Mouse (Mus musculus) heart, embryonic 12.5 days (tissue): ENCODE measurements around the gene Fam160a1. TPM values are rescaled to one million over a fixed set of nuclear protein-coding genes. Genes with fewer than 3 reads are reported as not detected.
A peak's percentile ranks its signal among the peaks of the same experiment; 100 is the strongest.

Source experiments
- ATAC-seq: fragments of 200-750 bp; cut with Nextera tagmentation; 2 replicates; pipeline ENCODE4 v1.8.0; 2017; ENCODE audit warnings: moderate TSS enrichment, moderate library complexity; ENCODE audit not compliant: insufficient number of reproducible peaks, low FRiP score
- H3K27ac ChIP-seq: fragments of 300-500 bp; sonication (generic); 2 replicates; pipeline ENCODE4 v1.5.1; 2016; ENCODE audit warnings: mild to moderate bottlenecking, moderate library complexity; ENCODE audit not compliant: poor library complexity, severe bottlenecking
- H3K27me3 ChIP-seq: fragments of 300-500 bp; sonication (generic); replicated peaks from 2 replicates; pipeline ENCODE4 v1.6.1; 2016; ENCODE audit warnings: mild to moderate bottlenecking, moderate library complexity
- H3K36me3 ChIP-seq: fragments of 300-500 bp; sonication (generic); 2 replicates; pipeline ENCODE4 v1.6.1; 2016; ENCODE audit warnings: mild to moderate bottlenecking, moderate library complexity
- H3K4me1 ChIP-seq: fragments of 300-500 bp; sonication (generic); replicated peaks from 2 replicates; pipeline ENCODE4 v1.6.1; 2016; ENCODE audit warnings: mild to moderate bottlenecking
- H3K4me2 ChIP-seq: fragments of 300-500 bp; sonication (generic); 2 replicates; pipeline ENCODE4 v1.6.1; 2016; ENCODE audit warnings: mild to moderate bottlenecking, moderate library complexity
- H3K4me3 ChIP-seq: fragments of 300-500 bp; sonication (generic); 2 replicates; pipeline ENCODE4 v1.5.1; 2016; ENCODE audit warnings: mild to moderate bottlenecking
- H3K9ac ChIP-seq: fragments of 300-500 bp; sonication (generic); 2 replicates; pipeline ENCODE4 v1.6.1; 2016; ENCODE audit warnings: mild to moderate bottlenecking, moderate library complexity
- H3K9me3 ChIP-seq: fragments of 300-500 bp; sonication (generic); replicated peaks from 2 replicates; pipeline ENCODE4 v1.6.1; 2016; ENCODE audit warnings: mild to moderate bottlenecking, moderate library complexity
- WGBS: fragments of 180-500 bp; shearing (Covaris S2); methylation state at CpG from one replicate; pipeline ENCODE4 v1.1.7; 2016; 5-methylcytosine and 5-hydroxymethylcytosine counted together
- polyA plus RNA-seq: library from polyadenylated mRNA; unstranded; fragments of >200 nt; fragmentation: Nextera tagmentation; extraction: Ambion mirVana; gene quantifications from 2 replicates; pipeline ENCODE4 v1.2.1, GENCODE M21; 2016

Gene Fam160a1
- polyA plus RNA-seq, 1 experiment from 2014 or later: 3.3 TPM

- Histone ChIP-seq H3K27ac (no peak overlapping the region), H3K4me1 (peaks cover 6% of the 10 kb centered on the region), H3K36me3 (no peaks in the 10 kb centered on the region), H3K9ac (no peak overlapping the region), H3K4me3 (no peak overlapping the region), H3K4me2 (no peak overlapping the region), H3K9me3 (no peaks in the 10 kb centered on the region), H3K27me3 (no peaks in the 10 kb centered on the region)
- ATAC-seq: peak; percentile 53; the same call in 1 of the 2 replicates
- WGBS: 21% methylated on average over 8 of the region's 8 CpGs
These were observed 106.4 kb downstream of the Fam160a1 start for GRCm38 (mm10) chr3:85710695-85711094.

- Histone ChIP-seq H3K4me3 (no peak overlapping the region), H3K4me2 (no peak overlapping the region), H3K4me1 (peaks cover 15% of the 10 kb centered on the region), H3K36me3 (no peaks in the 10 kb centered on the region), H3K9me3 (no peaks in the 10 kb centered on the region), H3K9ac (no peak overlapping the region), H3K27me3 (no peaks in the 10 kb centered on the region), H3K27ac (no peak overlapping the region)
- 45% methylated on average over 7 of the region's 7 CpGs for WGBS
- no peak for ATAC-seq
These were observed 109.7 kb downstream of the Fam160a1 start for GRCm38 (mm10) chr3:85707421-85707820.

DNA sequence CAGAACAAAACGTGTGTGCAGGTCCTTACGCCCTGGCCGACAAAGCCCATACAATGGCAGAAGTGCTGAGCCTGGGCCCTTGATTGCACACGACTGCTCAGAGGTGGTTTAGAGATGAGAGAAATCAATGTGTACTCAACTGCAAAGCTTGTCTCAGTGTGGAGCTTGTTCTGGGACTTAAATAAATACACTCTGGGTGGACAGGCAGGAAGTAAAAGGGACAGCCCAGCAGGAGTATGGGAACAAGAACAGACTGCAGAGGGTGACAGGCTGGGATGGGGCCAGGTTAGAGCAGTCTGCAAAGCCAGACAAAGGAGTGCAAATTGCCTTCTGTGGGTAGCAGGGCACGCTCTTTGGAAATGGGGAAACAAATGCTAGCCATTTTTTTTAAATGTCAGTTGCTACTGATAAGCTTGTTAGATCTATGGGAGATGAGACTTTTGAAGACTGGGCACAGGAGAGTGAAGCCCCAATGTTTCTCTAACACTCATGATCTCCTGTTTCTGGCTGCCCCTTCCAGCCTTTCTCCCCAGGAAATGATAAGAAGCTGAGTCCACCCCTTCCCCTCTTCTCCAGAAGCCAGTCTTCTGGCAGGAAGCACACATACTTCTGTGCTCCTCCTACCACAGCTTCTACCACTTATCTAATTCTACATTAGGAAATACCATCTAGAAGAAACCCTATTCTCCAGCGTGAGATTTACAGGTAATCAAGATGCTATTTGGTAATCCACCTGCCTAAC, 113.8 kb downstream of the Fam160a1 start:
- Histone ChIP-seq H3K9me3 (no peaks in the 10 kb centered on the region), H3K36me3 (no peaks in the 10 kb centered on the region), H3K4me3 (no peak overlapping the region), H3K27ac (peak overlapping the region; percentile 63), H3K4me1 (peaks cover 9% of the 10 kb centered on the region), H3K9ac (no peak overlapping the region), H3K4me2 (no peak overlapping the region), H3K27me3 (no peaks in the 10 kb centered on the region)
- ATAC-seq: peak; percentile 61; the same call in 1 of the 2 replicates
- WGBS: 41% methylated on average over 6 of the region's 6 CpGs

GRCm38 (mm10) chr3:85698496-85698895, 118.6 kb downstream of the Fam160a1 start:
- WGBS: 82% methylated on average over 4 of the region's 4 CpGs
- H3K4me2 ChIP-seq: no peak overlapping the region
- no peaks in the 10 kb centered on the region for H3K9me3 ChIP-seq
- no peak for ATAC-seq
- no peaks in the 10 kb centered on the region for H3K36me3 ChIP-seq
- H3K9ac ChIP-seq: no peak overlapping the region
- peaks cover 4% of the 10 kb centered on the region for H3K4me1 ChIP-seq
- H3K27ac ChIP-seq: no peak overlapping the region
- H3K4me3 ChIP-seq: no peak overlapping the region
- H3K27me3 ChIP-seq: no peaks in the 10 kb centered on the region

- H3K9me3 ChIP-seq: no peaks in the 10 kb centered on the region
- no peak for ATAC-seq
- no peaks in the 10 kb centered on the region for H3K27me3 ChIP-seq
- H3K36me3 ChIP-seq: no peaks in the 10 kb centered on the region
- no peak overlapping the region for H3K4me2 ChIP-seq
- no peak overlapping the region for H3K27ac ChIP-seq
- no peak overlapping the region for H3K4me3 ChIP-seq
- H3K4me1 ChIP-seq: no peaks in the 10 kb centered on the region
- WGBS: 82% methylated on average over 3 of the region's 3 CpGs
- no peak overlapping the region for H3K9ac ChIP-seq
These were observed 122.0 kb downstream of the Fam160a1 start for GRCm38 (mm10) chr3:85695056-85695455.

GRCm38 (mm10) chr3:85693013-85693412, 124.1 kb downstream of the Fam160a1 start:
- ATAC-seq: no peak
- H3K27ac ChIP-seq: no peak overlapping the region
- no peak overlapping the region for H3K4me2 ChIP-seq
- no peaks in the 10 kb centered on the region for H3K36me3 ChIP-seq
- H3K4me1 ChIP-seq: no peaks in the 10 kb centered on the region
- H3K9ac ChIP-seq: no peak overlapping the region
- no peaks in the 10 kb centered on the region for H3K9me3 ChIP-seq
- no peaks in the 10 kb centered on the region for H3K27me3 ChIP-seq
- no peak overlapping the region for H3K4me3 ChIP-seq
- 38% methylated on average over 3 of the region's 3 CpGs for WGBS

- Histone ChIP-seq H3K9me3 (no peaks in the 10 kb centered on the region), H3K27ac (no peak overlapping the region), H3K36me3 (no peaks in the 10 kb centered on the region), H3K9ac (no peak overlapping the region), H3K4me3 (no peak overlapping the region), H3K4me2 (no peak overlapping the region), H3K27me3 (no peaks in the 10 kb centered on the region), H3K4me1 (no peaks in the 10 kb centered on the region)
- no peak for ATAC-seq
- WGBS: 81% methylated on average over 4 of the region's 4 CpGs
These were observed 126.0 kb downstream of the Fam160a1 start for GRCm38 (mm10) chr3:85691134-85691533.

DNA sequence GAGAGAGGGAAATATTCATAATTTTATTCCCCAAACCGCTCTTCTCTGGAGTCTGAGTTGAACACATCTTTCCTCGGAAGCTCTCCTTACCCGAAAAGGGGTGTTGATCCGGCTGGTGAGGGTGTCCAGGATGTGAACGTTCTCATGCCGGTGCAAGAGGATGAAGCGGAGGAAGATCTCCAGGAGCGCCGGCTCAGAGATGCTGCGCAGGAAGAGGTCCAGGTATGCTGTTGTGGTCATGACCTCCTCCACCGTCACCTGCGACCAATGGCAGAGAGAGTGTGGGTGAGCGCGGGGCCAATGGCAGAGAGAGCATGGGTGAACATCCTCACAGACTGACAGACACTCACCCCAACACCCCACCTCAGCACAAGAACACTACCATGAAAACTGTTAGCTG, 128.8 kb downstream of the Fam160a1 start:
- H3K4me3 ChIP-seq: no peak overlapping the region
- no peaks in the 10 kb centered on the region for H3K9me3 ChIP-seq
- no peaks in the 10 kb centered on the region for H3K27me3 ChIP-seq
- no peak overlapping the region for H3K27ac ChIP-seq
- no peak overlapping the region for H3K9ac ChIP-seq
- ATAC-seq: no peak
- WGBS: 91% methylated on average over 14 of the region's 14 CpGs
- no peaks in the 10 kb centered on the region for H3K36me3 ChIP-seq
- H3K4me1 ChIP-seq: no peaks in the 10 kb centered on the region
- no peak overlapping the region for H3K4me2 ChIP-seq

- Histone ChIP-seq H3K4me1 (peaks cover 4% of the 10 kb centered on the region; the same call in 1 of the 2 replicates), H3K9ac (no peak overlapping the region), H3K27me3 (no peaks in the 10 kb centered on the region), H3K9me3 (no peaks in the 10 kb centered on the region), H3K4me3 (no peak overlapping the region), H3K4me2 (no peak overlapping the region), H3K36me3 (no peaks in the 10 kb centered on the region), H3K27ac (no peak overlapping the region)
- ATAC-seq: no peak
- WGBS: 82% methylated on average over 8 of the region's 8 CpGs
These were observed 131.8 kb downstream of the Fam160a1 start for GRCm38 (mm10) chr3:85685271-85685670.

- Histone ChIP-seq H3K9me3 (no peaks in the 10 kb centered on the region), H3K27me3 (no peaks in the 10 kb centered on the region), H3K36me3 (no peaks in the 10 kb centered on the region), H3K4me3 (no peak overlapping the region), H3K4me2 (no peak overlapping the region), H3K9ac (no peak overlapping the region), H3K27ac (no peak overlapping the region), H3K4me1 (peaks cover 12% of the 10 kb centered on the region)
- no peak for ATAC-seq
- WGBS: 81% methylated on average over 5 of the region's 5 CpGs
These were observed 133.5 kb downstream of the Fam160a1 start for GRCm38 (mm10) chr3:85683618-85684017.

- Histone ChIP-seq H3K4me2 (no peak overlapping the region), H3K36me3 (no peaks in the 10 kb centered on the region), H3K4me1 (peaks cover 12% of the 10 kb centered on the region), H3K9me3 (no peaks in the 10 kb centered on the region), H3K27me3 (no peaks in the 10 kb centered on the region), H3K27ac (no peak overlapping the region), H3K4me3 (no peak overlapping the region), H3K9ac (no peak overlapping the region)
- ATAC-seq: no peak
- 89% methylated on average over 7 of the region's 7 CpGs for WGBS
These were observed 136.0 kb downstream of the Fam160a1 start for GRCm38 (mm10) chr3:85681136-85681535.

GRCm38 (mm10) chr3:85679960-85680359, 137.1 kb downstream of the Fam160a1 start:
- H3K27me3 ChIP-seq: no peaks in the 10 kb centered on the region
- no peak for ATAC-seq
- H3K4me2 ChIP-seq: no peak overlapping the region
- WGBS: 75% methylated on average over 5 of the region's 5 CpGs
- no peaks in the 10 kb centered on the region for H3K9me3 ChIP-seq
- peaks cover 12% of the 10 kb centered on the region for H3K4me1 ChIP-seq
- H3K27ac ChIP-seq: no peak overlapping the region
- no peak overlapping the region for H3K9ac ChIP-seq
- H3K36me3 ChIP-seq: no peaks in the 10 kb centered on the region
- H3K4me3 ChIP-seq: no peak overlapping the region
